Mouse (Mus musculus): ENCODE data around the gene Gcnt2. TPM values are rescaled to one million over a fixed set of nuclear protein-coding genes. Genes with fewer than 3 reads are reported as not detected.

Gcnt2 gene
- polyA plus RNA-seq, 1 experiment from 2014 or later = 3.8 TPM

Small RNA genes lying within 50 kb of the gene (microRNA-seq; reads per million reads assigned to microRNA genes)
- gene Mir5124a (ENCODE audit: insufficient number of aligned reads) = not detected

Other genes starting within 250 kb of the Gcnt2 start
- 3.3 and 3.6 TPM in 2 replicates for gene Tfap2a, start 121.4 kb upstream of the Gcnt2 start, polyA plus RNA-seq (2014; fragmentation: Nextera tagmentation; extraction: Ambion mirVana)
- gene Pak1ip1, start 141.3 kb downstream of the Gcnt2 start, polyA plus RNA-seq (2014; fragmentation: Nextera tagmentation; extraction: Ambion mirVana) = 88.4 and 92.0 TPM in 2 replicates
- gene Tmem14c, start 156.5 kb downstream of the Gcnt2 start, polyA plus RNA-seq (2014; fragmentation: Nextera tagmentation; extraction: Ambion mirVana) = 168 and 183 TPM in 2 replicates
- 0.87 and 1.6 TPM in 2 replicates for gene Mak, start 220.0 kb downstream of the Gcnt2 start, polyA plus RNA-seq (2014; fragmentation: Nextera tagmentation; extraction: Ambion mirVana)

Data from forebrain, embryonic 11.5 days (tissue).